Mouse (Mus musculus): ENCODE data around the gene 1700013G24Rik. TPM values are rescaled to one million over a fixed set of nuclear protein-coding genes. Genes with fewer than 3 reads are reported as not detected.

1700013G24Rik gene
- polyA plus RNA-seq, 1 experiment from 2014 or later = not detected

DNA sequence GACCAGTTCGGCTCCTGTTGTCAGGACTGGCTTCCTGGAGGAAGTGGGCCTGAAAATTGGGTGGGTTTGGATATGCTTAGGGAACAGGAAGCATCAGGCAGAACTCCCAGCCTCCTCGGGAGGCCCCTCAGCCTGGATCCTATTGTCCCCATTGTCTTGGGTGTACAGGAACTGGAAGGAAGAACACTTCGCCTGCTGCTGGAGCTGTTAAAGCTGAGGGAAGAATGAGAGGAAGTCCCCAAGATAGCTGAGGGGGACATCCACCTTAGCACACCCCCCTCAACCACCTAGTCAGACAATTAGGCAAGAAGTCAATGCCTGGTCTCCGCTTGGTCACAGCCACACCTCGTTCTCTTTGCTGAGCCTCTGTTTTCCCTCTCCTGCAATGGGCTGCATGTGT is 25.2 kb downstream of the 1700013G24Rik start:
- no peak for TF ChIP-seq CTCF (IDR thresholded peaks at IDR 0.05; ENCODE audit: low read depth)
- Histone ChIP-seq H3K36me3 (ENCODE audit: control insufficient read depth, insufficient read depth) (no peaks in the 10 kb centered on the region), H3K4me3 (ENCODE audit: low read depth, low read length) (no peak overlapping the region), H3K9me3 (ENCODE audit: control insufficient read depth) (no peaks in the 10 kb centered on the region), H3K4me2 (replicated peaks; ENCODE audit: low read depth) (no peak overlapping the region), H3K27me3 (replicated peaks; ENCODE audit: control insufficient read depth, insufficient read depth, low read length) (no peaks in the 10 kb centered on the region), H3K27ac (ENCODE audit: low read depth, low read length) (no peak overlapping the region), H3K4me1 (replicated peaks; ENCODE audit: control insufficient read depth, insufficient read depth, low read length) (peaks cover 34% of the 10 kb centered on the region), H3K9ac (ENCODE audit: low read depth, low read length) (no peak overlapping the region)
- ATAC-seq = no peak
- WGBS = 77% methylated on average over 5 of the region's 5 CpGs

DNA sequence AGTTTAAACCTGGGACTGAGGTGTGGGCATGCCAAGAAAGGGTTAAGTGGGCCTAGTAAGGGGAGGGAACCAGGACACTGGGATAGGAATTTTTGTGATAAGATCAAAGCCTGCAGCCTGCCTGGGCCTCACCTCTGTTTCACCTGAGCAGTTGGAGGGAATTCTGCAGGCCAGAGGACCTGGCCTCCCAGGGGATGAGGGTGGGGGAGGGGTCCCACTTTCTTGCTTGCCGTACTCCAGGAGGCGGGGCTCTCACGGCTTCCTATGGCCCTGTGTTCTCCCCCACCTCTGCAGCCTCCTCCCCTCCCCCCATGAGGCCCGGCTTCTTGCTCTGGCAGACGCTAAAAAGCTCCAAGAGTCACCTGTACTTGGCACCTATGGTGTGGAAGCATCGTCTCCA is 26.7 kb downstream of the 1700013G24Rik start:
- Histone ChIP-seq H3K36me3 (ENCODE audit: control insufficient read depth, insufficient read depth) (no peaks in the 10 kb centered on the region), H3K4me2 (replicated peaks; ENCODE audit: low read depth) (peak overlapping the region; percentile 27), H3K27me3 (replicated peaks; ENCODE audit: control insufficient read depth, insufficient read depth, low read length) (no peaks in the 10 kb centered on the region), H3K4me3 (ENCODE audit: low read depth, low read length) (no peak overlapping the region), H3K9me3 (ENCODE audit: control insufficient read depth) (no peaks in the 10 kb centered on the region), H3K27ac (ENCODE audit: low read depth, low read length) (no peak overlapping the region), H3K9ac (ENCODE audit: low read depth, low read length) (no peak overlapping the region), H3K4me1 (replicated peaks; ENCODE audit: control insufficient read depth, insufficient read depth, low read length) (peaks cover 39% of the 10 kb centered on the region)
- no peak for ATAC-seq
- WGBS = 16% methylated on average over 6 of the region's 6 CpGs
- TF ChIP-seq CTCF (IDR thresholded peaks at IDR 0.05; ENCODE audit: low read depth) = no peak

DNA sequence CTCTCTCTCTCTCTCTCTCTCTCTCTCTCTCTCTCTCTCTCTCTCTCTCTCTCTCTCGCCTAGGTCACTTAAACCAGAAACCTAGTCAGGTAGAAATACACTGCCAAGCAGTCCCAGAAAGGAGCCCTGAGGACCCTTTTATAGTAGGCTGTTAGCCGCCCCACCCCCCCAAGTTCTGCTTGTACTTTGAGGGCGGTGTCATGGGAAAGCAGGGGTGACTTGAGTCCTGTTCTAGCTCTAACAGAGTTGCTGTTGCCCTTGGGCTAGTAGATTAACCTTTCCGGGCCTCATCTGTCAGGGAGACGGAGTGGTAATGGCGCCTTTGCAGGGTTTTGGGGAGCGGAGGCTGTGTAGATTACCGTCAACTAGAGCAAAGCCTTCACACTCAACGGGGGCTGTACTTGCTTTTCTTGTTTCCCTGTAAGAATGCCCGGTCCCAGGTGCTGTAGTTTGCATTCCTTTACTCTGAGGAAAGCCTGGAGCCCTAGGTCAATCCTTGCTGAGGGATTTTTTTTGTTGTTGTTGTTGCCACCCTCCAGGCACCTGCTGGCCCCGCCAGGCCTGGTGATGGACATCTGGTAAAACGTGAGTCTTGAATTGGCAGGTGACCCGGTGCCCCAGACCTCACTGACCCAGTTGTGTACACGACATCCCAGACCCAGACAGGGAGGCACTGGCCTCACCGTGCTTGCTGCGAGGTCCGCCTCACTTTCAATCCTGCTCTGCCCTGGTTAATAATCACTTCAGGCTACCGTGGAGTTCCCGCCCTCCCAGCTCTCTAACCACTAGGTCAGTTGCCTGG is 27.3 kb downstream of the 1700013G24Rik start:
- Histone ChIP-seq H3K36me3 (ENCODE audit: control insufficient read depth, insufficient read depth) (no peaks in the 10 kb centered on the region), H3K9ac (ENCODE audit: low read depth, low read length) (no peak overlapping the region), H3K27me3 (replicated peaks; ENCODE audit: control insufficient read depth, insufficient read depth, low read length) (no peaks in the 10 kb centered on the region), H3K27ac (ENCODE audit: low read depth, low read length) (peak overlapping the region; percentile 30; the same call in 1 of the 2 replicates), H3K4me3 (ENCODE audit: low read depth, low read length) (no peak overlapping the region), H3K9me3 (ENCODE audit: control insufficient read depth) (no peaks in the 10 kb centered on the region), H3K4me2 (replicated peaks; ENCODE audit: low read depth) (peak overlapping the region; percentile 37), H3K4me1 (replicated peaks; ENCODE audit: control insufficient read depth, insufficient read depth, low read length) (peaks cover 37% of the 10 kb centered on the region)
- peak; percentile 27; the same call in 1 of the 2 replicates for ATAC-seq
- WGBS = 25% methylated on average over 19 of the region's 19 CpGs
- TF ChIP-seq CTCF (IDR thresholded peaks at IDR 0.05; ENCODE audit: low read depth) = no peak

- no peak overlapping the region for H3K4me3 ChIP-seq (ENCODE audit: low read depth, low read length)
- H3K9me3 ChIP-seq (ENCODE audit: control insufficient read depth) = no peaks in the 10 kb centered on the region
- no peaks in the 10 kb centered on the region for H3K36me3 ChIP-seq (ENCODE audit: control insufficient read depth, insufficient read depth)
- H3K4me2 ChIP-seq (replicated peaks; ENCODE audit: low read depth) = peak overlapping the region; percentile 37
- H3K4me1 ChIP-seq (replicated peaks; ENCODE audit: control insufficient read depth, insufficient read depth, low read length) = peaks cover 31% of the 10 kb centered on the region
- H3K27me3 ChIP-seq (replicated peaks; ENCODE audit: control insufficient read depth, insufficient read depth, low read length) = no peaks in the 10 kb centered on the region
- no peak overlapping the region for H3K9ac ChIP-seq (ENCODE audit: low read depth, low read length)
- WGBS = 15% methylated on average over 1 of the region's 1 CpGs
- H3K27ac ChIP-seq (ENCODE audit: low read depth, low read length) = no peak overlapping the region
- TF ChIP-seq CTCF (IDR thresholded peaks at IDR 0.05; ENCODE audit: low read depth) = no peak
- no peak for ATAC-seq
These were observed 27.9 kb downstream of the 1700013G24Rik start for GRCm38 (mm10) chr4:137480993-137481340.

- Histone ChIP-seq H3K4me1 (replicated peaks; ENCODE audit: control insufficient read depth, insufficient read depth, low read length) (peaks cover 27% of the 10 kb centered on the region; the same call in 1 of the 2 replicates), H3K36me3 (ENCODE audit: control insufficient read depth, insufficient read depth) (no peaks in the 10 kb centered on the region), H3K27me3 (replicated peaks; ENCODE audit: control insufficient read depth, insufficient read depth, low read length) (no peaks in the 10 kb centered on the region), H3K27ac (ENCODE audit: low read depth, low read length) (no peak overlapping the region), H3K4me3 (ENCODE audit: low read depth, low read length) (no peak overlapping the region), H3K9ac (ENCODE audit: low read depth, low read length) (no peak overlapping the region), H3K9me3 (ENCODE audit: control insufficient read depth) (no peaks in the 10 kb centered on the region), H3K4me2 (replicated peaks; ENCODE audit: low read depth) (0 out of 2 replicates have a peak overlapping the region, but pooled peaks have one; percentile 37)
- WGBS = 30% methylated on average over 13 of the region's 13 CpGs
- no peak for ATAC-seq
- no peak for TF ChIP-seq CTCF (IDR thresholded peaks at IDR 0.05; ENCODE audit: low read depth)
These were observed 28.4 kb downstream of the 1700013G24Rik start for GRCm38 (mm10) chr4:137481381-137482030.

DNA sequence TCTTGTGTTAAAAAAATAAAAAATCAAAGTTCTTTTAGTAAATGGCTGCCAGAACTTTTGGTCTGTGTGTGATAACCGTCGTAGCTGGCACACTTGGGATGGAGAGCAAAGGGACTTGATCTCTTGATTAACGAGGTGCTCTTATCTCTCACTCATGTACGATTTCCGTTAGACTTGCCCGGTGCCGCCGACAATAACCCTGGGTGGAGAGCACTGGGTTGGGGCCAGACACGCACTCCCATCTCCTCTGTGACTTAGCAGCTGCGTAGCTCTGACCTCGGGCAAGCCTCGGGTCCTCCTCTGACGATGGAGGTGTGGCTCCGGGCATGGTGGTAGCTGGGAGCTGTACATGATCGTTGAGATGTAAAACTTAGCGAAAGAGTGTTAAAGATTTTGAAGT is 30.8 kb downstream of the 1700013G24Rik start:
- WGBS = 32% methylated on average over 16 of the region's 16 CpGs
- no peak for TF ChIP-seq CTCF (IDR thresholded peaks at IDR 0.05; ENCODE audit: low read depth)
- no peak overlapping the region for H3K4me2 ChIP-seq (replicated peaks; ENCODE audit: low read depth)
- no peak for ATAC-seq
- no peaks in the 10 kb centered on the region for H3K9me3 ChIP-seq (ENCODE audit: control insufficient read depth)
- no peaks in the 10 kb centered on the region for H3K27me3 ChIP-seq (replicated peaks; ENCODE audit: control insufficient read depth, insufficient read depth, low read length)
- no peaks in the 10 kb centered on the region for H3K36me3 ChIP-seq (ENCODE audit: control insufficient read depth, insufficient read depth)
- no peak overlapping the region for H3K9ac ChIP-seq (ENCODE audit: low read depth, low read length)
- H3K4me3 ChIP-seq (ENCODE audit: low read depth, low read length) = no peak overlapping the region
- H3K27ac ChIP-seq (ENCODE audit: low read depth, low read length) = no peak overlapping the region
- peaks cover 35% of the 10 kb centered on the region for H3K4me1 ChIP-seq (replicated peaks; ENCODE audit: control insufficient read depth, insufficient read depth, low read length)

All from intestine, postnatal 0 days (tissue).